Mouse (Mus musculus) adipocyte (in vitro differentiated cells): ENCODE data around the gene Fam53b.

Experiments used
- DNase-seq: peaks from one replicate; pipeline ENCODE4 v3.0.0-alpha.2; 2016; ENCODE audit warnings: low spot score

Gene Fam53b

DNA sequence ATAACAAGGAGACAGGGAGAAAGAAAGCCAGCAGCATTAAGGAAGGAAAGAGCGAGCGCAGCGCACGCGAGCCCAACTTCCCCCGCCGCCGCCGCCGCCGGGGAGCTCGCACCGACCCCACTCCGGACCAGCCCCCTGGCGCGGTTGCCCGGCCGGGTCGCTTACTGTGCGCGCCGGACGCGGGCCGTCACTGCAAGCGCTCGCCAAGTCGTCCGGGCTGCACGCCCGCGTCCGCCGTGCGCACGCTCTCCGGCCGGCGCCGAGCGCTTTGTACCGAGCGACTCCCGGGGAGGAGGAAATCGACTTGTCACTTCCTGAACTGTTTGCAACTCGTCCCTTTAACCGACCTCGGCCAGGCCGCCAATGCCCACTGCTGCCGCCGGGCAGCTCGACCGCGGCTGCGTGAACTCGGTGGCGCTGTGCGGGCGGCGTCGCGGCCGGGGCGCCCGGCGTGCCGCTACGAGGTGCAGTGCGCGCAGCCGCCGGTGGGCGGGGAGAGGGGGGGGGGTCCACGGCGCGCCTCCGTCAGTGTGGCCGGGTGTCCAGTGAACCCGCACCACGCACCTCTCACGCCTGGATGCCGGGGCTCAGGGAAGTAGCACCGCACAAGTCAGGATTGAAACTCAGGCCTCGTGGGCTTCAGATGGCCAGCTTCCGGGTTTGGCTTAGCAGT lies at the start of gene Fam53b:
Gene Fam53b, minus strand, starts transcription at position 471 of the 673 bp plus-strand sequence.
- peak; percentile 58 for DNase-seq

GRCm38 (mm10) chr7:132859042-132859958 lies 45.6 kb upstream of the Fam53b start, which contains the start of gene Abraxas2:
TSS of gene Abraxas2 (plus strand) at chr7:132859225.
- DNase-seq = peak; percentile 78

- peak; percentile 35 for DNase-seq
Observed at GRCm38 (mm10) chr7:132858043-132858608, 44.4 kb upstream of the Fam53b start.

DNA sequence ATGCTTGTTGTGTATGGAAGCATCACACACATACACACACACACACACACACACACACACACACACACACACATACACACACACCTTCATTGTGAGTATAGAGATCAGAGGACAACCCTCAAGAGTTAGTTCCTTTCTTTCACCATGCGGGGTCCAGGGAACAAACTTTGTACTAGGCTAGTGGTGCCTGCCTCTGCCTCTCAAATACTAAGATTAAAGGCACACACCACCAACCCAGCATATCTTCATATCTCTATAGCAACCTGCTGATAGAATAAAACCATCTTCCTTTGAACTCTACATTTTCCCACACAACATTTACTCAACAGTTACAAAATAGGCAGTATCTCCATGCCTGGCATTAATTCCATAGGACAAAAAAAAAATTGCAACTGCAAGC lies 42.4 kb upstream of the Fam53b start:
- DNase-seq = no peak

DNA sequence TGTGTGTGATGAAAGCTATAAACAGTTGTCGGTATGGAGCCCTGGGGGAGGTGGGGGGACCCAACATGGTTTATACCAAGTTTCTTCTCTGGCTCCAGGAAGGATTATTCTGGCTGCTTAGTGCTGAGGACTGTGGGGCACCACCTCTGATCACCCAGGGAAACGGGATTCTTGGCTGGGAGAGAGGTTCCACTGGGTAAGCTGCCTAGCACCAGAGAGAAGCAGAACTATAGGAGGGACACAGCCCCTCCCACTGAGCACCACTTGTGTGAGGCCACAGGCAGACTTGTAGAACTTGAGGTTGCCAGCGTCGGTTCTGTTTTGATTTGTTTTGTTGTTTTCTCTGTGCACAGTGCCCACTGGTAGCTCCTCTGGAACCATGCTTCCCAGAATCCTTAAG lies 40.3 kb upstream of the Fam53b start:
- no peak for DNase-seq

- DNase-seq = no peak
Observed at GRCm38 (mm10) chr7:132853361-132853760, 39.7 kb upstream of the Fam53b start.

- DNase-seq = peak; percentile 78
Observed at GRCm38 (mm10) chr7:132852173-132852844, 38.6 kb upstream of the Fam53b start, which contains the start of gene Eef1akmt2. TSS of gene Eef1akmt2 (minus strand) at chr7:132852673.

GRCm38 (mm10) chr7:132843152-132843551 lies 29.5 kb upstream of the Fam53b start:
- no peak for DNase-seq

- DNase-seq = no peak
Observed at GRCm38 (mm10) chr7:132842455-132842854, 28.8 kb upstream of the Fam53b start.

- no peak for DNase-seq
Observed at GRCm38 (mm10) chr7:132841287-132841686, 27.6 kb upstream of the Fam53b start.

DNA sequence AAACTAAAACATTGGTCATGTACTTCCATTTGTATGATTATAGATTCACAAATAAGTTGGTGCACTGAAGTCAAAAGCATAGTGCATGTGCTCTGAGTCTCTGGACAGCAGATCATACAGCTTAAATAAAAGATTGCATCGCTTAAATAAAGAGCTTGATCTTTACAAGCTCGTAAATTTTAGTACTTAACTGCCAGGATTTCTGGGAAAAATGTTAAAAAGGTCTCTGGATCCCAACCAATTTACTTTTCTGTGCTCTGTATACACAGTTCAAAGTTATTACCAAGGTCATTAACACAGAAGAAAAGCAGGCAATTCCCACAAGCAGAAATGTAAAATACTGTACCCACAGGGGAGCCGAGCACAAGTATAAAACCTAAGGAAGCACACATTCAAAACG lies 17.3 kb upstream of the Fam53b start:
- DNase-seq = no peak

GRCm38 (mm10) chr7:132824346-132825022 lies 10.8 kb upstream of the Fam53b start:
- no peak for DNase-seq

DNA sequence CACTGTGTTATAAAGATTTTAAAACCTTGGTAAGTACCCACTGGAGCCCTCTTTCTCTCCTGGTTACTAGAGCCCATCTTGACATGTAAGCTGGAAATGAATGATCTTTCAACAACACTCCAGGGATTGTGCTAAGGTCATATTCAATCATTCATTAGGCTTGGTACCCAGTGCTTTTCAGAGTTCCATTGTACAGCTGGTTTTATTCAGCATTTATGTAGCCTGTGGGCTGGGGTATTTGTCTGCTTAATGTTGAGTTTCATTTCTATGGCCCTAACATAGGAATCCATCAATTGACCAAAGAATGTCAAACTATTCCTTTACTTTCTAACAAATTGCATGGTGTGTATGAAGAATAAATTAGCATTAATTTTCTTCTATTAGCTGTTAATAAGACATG lies 10.1 kb upstream of the Fam53b start:
- no peak for DNase-seq

GRCm38 (mm10) chr7:132820692-132821091 lies 7.0 kb upstream of the Fam53b start:
- DNase-seq = no peak

- no peak for DNase-seq
Observed at GRCm38 (mm10) chr7:132817056-132817455, 3.4 kb upstream of the Fam53b start.

- no peak for DNase-seq
Observed at GRCm38 (mm10) chr7:132816528-132816927, 2.8 kb upstream of the Fam53b start.

GRCm38 (mm10) chr7:132815081-132815480 lies 1.4 kb upstream of the Fam53b start:
- DNase-seq = peak; percentile 27

- no peak for DNase-seq
Observed at GRCm38 (mm10) chr7:132814089-132814450, 384 bp upstream of the Fam53b start.

GRCm38 (mm10) chr7:132812619-132813415 lies 869 bp downstream of the Fam53b start:
- peak; percentile 51 for DNase-seq

DNA sequence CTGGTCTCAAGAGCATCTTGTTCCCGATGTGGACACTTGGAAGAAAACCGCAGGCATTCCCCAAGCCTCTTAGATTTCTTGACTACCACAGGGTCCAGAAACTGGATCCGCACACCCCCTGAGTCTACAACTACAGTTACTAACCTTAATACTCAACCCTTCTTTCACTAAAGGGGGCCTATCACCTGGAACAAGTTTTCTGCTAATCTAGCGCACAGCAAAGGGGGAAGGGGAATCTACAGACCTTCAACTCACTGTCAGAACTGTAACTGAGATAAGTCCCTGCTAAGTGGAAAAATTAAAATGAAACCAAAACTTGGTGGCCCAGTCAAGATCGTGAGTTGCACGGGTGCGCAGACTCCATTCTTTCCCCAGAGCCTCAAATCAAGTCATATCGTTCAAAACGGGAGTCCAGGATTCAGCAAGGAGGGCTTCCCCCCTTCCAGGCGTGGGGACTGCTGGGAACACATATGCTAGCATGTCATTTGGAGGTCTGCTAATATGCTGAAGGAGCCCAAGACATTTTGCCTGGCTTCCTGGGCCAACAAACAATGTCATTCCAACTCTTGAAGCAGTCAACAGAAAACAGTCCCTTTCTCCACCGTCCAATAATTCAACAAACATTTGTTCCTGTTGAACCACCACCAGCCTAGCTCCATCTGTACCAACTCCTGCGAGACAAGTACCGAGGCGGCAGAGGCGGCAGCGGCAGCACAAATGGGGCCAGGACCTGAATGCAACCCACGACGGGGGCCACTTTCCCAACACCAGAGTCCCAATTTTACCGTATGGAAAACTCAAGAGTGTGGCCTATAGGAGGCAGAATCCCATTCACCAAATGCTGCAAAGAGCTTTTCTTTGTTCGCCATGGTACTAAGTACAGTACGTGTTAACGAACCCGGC lies 1.7 kb downstream of the Fam53b start:
- peak; percentile 46 for DNase-seq
